Mouse (Mus musculus) megakaryocyte-erythroid progenitor cell, adult 5-6 weeks (primary cell): ENCODE measurements around the gene Krtap13. TPM values are rescaled to one million over a fixed set of nuclear protein-coding genes. Genes with fewer than 3 reads are reported as not detected.
"Not testable (repeated sequence)": the region's sequence is repeated elsewhere in the genome, so short reads cannot be mapped to it uniquely, and the experiment has no call there.

Source experiments
- ATAC-seq: replicated peaks from 2 replicates; pipeline ENCODE4 v1.8.0; 2016; ENCODE audit warnings: mild to moderate bottlenecking, inconsistent platforms; ENCODE audit not compliant: severe bottlenecking, poor library complexity, low FRiP score, low TSS enrichment
- total RNA-seq, 2 experiments: library from RNA; stranded (forward) in 1 of 2; stranded (reverse) in 1 of 2; fragments of 200-1000, 215-1000 nt in 1 of 2; fragments of >200 nt in 1 of 2; fragmentation: Nextera tagmentation in 1 of 2; gene quantifications; 2 replicates each; pipeline ENCODE4 v1.2.3; 2014 to 2017

Gene Krtap13
- total RNA-seq (2014; fragmentation: Nextera tagmentation) (not detected in 2 replicates), total RNA-seq (2017) (not detected in 2 replicates)

DNA sequence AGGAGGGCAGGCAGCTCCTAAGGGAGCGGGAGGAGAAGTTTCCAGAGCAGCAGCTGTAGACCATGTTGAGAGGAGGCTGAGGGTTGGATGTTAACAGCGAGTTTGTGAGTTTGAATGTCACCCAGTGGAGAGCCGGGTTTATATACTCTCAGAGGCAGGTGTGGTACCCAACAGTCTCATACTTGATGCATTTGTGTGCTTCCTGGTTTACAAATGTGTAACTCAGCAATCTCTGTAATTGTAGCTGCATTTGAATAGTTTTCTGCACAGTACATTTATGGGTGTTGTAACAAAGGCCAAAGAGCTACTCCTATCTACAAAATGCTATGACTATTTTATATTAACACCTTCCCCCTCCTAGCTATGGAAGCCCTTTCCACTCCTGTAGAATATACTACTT, at the start of gene Krtap13:
Krtap13 (minus strand) TSS at position 101 of the 400 bp plus-strand sequence.
- ATAC-seq = not testable (repeated sequence)

DNA sequence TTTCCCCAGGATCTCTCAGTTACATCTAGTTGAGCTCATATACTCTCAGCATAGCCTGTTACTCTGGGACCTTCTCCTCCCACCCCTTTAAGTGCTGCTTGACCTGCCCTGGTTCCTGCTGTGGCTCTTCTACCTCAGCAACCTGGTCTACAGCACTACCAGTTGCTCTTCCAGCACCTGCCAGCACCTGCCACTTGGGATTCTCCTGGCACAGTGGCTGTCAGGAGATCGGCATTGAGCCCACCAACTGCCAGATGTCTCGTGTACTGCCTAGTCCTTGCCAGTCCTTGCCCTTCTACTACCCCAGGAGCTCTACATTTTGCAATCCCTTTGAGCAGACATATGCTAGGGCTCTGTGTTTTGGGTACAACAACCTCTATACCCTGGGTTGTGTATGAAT, 35.4 kb upstream of the Krtap13 start:
- ATAC-seq = no peak

DNA sequence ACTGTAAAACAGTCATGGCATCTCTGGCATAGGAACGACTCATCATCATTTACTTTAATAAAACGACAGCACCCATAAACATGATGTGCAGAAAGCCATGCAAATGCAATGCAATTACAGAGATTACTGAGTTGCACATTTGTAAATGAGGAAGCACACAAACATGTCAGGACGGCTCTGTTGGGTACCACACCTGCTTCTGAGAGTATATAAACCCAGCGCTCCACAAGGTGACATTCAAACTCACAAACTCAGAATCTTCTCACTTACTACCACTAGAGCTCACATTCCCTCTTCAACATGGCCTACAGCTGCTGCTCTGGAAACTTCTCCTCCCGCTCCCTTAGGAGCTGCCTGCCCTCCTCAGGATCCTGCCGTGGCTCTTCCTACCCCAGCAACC, 26.2 kb upstream of the Krtap13 start, which contains the start of gene Gm5965:
Gm5965 (plus strand) TSS at position 301 of the 400 bp plus-strand sequence.
- no peak for ATAC-seq

DNA sequence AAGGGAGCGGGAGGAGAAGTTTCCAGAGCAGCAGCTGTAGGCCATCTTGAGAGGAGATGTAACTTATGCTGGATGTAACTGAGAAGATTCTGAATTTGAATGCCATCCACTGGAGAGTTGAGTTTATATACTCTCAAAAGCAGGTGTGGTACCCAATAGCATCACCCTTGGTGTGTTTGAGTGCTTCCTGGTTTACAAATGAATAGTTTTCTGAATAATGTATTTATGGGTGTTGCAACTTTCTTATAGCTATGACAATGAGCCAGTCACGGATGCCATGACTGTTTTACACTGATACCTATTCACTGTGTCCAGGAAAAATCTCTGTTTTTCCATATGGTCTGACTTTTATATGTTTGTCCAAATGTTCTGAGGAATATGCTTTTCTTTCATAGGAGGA, 22.7 kb upstream of the Krtap13 start, which contains the start of gene 2310057N15Rik:
2310057N15Rik (minus strand) TSS at position 101 of the 400 bp plus-strand sequence.
- ATAC-seq = no peak

DNA sequence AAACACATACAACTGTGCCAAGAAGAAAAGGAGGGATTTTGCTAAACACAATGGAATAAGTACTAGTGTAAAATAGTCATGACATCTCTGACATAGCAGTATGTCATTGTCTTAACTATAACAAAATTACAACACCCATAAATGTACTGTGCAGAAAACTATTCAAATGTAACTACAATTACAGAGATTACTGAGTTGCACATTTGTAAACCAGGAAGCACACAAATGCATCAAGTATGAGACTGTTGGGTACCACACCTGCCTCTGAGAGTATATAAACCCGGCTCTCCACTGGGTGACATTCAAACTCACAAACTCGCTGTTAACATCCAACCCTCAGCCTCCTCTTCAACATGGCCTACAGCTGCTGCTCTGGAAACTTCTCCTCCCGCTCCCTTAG, 7.1 kb upstream of the Krtap13 start, which contains the start of gene 2310034C09Rik:
2310034C09Rik (plus strand) TSS at position 301 of the 400 bp plus-strand sequence.
- ATAC-seq = not testable (repeated sequence)

DNA sequence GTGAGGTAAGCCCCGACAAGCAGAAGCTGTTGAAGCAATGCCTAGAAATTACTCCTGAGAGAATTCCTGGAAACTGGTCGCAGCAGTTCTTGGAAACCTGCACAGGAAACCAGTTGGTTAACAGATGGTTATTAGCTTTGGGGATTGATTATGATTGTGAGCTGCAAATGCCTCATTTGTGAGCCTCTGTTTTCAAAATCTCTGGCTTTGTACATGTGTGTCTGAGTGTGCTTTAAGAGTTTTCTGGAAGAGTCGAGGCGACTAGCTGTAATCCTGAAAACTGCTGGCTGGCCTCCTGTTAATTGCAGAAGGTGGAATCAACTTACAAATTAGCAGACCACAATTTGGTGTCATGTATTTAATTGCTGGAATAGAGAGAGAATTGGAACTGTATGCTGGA, 3.5 kb downstream of the Krtap13 start:
- ATAC-seq = no peak

DNA sequence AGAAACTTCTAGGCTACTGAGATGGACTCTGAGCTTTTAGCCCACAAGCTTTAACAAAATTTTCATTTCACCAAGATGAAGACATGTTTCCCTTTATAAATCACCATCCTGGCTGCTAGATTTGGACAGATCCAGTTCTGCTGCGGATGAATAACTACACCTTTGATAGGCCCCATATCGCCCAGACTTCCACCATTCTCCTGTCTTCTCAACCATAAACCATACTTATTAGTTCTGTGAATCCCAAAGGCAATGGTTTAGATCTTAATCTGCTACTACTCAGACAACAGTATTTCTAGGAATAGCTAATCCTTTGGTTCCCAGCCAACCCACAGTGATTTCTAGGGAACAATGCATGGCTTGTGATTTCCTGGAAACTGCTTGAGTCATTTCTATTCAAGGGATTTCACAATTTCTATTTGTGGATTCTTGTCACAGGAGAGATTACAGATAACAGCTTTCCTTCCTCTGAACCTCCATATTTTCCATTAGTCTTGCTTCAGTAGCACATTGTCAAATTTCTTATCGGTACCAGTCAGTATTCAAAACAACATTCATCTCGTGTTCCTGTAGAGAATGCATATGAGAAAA, 6.6 kb downstream of the Krtap13 start:
- ATAC-seq = no peak

DNA sequence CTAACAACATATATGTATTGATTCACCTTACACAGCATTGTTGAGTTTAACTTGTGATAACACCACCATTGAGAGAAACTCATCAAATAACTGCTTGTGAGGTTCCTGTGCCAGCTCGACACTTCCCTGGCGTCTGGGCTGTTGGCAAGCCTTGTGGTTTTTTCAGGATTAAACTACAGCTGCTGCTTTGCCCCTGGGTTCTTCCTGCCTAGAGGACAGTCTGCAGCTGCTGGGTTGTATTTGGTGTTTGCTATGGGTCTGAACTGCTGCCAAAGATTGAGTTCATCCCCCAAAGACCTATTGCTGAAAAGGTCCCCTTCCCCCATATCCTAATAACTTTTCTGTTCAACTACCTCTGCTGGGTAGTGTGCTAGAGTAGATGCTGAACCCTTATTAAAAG, 16.0 kb downstream of the Krtap13 start:
- ATAC-seq = no peak

DNA sequence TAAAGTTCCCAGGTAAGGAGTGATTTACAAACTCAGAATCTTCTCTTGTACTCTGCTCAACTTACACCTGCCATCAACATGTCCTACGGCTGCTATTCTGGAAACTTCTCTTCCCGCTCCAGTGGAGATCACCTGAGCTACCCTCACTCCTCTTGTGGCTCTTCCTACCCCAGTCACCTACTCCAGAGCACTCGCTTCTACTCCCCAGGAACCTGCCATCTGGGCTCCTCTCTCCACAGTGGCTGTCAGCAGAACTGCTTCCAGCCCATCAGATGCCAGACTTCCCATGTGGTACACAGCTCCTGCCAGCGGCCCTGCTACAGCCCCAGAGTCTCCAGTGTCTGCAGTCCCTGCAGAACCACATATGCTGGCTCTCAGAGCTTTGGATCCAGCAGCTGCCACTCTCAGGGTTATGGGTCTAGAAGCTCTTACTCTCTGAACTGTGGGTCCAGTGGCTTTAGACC, 22.6 kb downstream of the Krtap13 start, which contains the start of gene Krtap13-1:
Krtap13-1 (plus strand) TSS at position 51 of the 464 bp plus-strand sequence.
- ATAC-seq = no peak

DNA sequence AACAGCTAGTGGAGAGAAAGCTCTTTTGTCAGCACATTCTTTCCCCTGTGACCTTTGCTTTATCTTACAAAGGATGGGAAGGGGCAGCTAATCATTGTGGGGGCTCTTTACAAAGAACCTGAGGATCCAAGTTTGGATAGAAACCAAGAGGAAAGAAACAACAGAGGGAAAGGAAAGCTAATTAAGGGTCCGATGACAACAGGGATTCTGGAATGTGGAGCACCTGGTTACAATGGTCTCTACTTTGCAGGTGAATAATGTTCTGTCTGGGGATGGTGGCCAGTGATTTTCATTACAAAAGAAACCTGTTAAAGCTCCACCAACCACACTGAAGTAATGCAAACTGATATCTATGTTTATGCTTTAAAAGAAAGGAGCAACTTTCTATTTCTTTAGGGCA, 31.4 kb downstream of the Krtap13 start:
- no peak for ATAC-seq

DNA sequence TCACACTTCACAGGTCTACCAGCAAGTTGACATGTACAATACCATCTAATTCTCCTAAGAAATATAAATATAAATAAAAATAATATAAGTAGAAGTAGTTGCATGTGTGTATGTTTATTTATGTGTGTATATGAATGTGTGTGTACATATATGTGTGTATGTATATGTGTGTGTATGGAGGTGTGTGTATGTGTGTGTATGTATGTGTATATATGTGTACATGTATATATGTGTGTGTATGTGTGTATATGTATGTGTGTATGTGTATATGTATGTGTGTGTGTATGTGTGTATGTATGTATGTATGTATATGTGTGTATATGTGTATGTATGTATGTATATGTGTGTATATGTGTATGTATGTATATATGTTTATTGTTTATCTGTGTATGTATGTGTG, 34.9 kb downstream of the Krtap13 start:
- no peak for ATAC-seq

DNA sequence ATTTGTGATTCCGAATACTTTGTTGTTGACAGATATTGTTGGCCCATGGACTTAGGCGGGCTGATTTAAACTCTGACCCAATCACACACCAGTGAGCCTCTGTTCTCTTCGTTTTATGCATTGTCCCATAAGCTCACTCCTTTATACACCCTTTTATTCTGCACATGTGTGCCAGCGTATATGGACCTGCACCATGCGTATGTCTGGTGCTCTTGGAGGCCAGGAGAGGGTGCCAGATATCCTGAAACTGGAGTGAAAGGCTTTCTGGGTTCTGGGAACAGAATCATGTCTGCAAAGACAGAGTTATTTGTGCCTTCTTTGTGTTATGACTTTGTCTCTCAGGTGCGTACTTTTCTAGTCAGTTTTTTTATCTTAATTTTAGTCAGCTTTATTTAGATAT, 40.2 kb downstream of the Krtap13 start:
- ATAC-seq = no peak

DNA sequence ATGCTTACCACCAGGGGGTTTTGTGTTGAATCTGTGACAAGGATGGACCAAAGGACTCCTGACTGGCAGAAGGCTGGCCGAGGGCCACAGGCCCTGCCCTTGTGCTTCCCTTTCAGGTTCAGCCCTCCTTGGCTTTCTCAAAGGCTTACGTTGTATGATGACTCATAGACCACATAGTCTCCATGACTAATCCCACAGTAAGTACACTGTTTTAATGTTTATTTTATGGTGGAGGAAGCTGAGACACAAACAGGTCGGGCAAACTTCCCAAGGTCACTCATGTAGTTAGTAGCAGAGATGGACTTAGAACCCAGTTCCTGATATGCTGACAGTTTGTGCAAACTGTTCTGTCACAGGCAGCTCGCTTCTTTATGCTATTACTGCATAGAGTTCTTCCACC, 40.7 kb downstream of the Krtap13 start:
- no peak for ATAC-seq

DNA sequence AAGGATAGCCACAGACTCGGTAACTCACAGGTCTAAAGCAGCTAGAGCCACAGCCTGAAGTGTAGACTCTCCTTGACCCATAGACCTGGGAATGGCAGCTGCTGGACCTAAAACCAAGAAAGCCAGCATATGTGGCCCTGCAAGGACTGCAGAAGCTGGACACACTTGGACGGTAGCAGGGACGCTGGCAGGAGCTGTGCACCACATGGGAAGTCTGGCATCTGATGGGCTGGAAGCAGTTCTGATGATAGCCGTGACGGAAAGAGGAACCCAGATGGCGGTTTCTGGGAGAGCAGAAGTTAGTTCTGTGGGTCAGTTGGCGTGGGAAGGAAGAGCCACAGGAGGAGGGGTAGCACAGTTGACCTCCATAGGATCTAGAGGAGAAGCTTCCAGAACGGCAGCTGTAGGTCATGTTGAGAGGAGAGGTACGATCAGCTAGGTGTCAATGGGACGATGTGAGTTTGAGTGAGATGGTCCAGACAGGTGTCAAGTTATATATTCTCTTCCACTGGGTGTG, 43.9 kb downstream of the Krtap13 start, which contains the start of gene 2310061N02Rik:
2310061N02Rik (minus strand) TSS at position 467 of the 517 bp plus-strand sequence.
- ATAC-seq = no peak

DNA sequence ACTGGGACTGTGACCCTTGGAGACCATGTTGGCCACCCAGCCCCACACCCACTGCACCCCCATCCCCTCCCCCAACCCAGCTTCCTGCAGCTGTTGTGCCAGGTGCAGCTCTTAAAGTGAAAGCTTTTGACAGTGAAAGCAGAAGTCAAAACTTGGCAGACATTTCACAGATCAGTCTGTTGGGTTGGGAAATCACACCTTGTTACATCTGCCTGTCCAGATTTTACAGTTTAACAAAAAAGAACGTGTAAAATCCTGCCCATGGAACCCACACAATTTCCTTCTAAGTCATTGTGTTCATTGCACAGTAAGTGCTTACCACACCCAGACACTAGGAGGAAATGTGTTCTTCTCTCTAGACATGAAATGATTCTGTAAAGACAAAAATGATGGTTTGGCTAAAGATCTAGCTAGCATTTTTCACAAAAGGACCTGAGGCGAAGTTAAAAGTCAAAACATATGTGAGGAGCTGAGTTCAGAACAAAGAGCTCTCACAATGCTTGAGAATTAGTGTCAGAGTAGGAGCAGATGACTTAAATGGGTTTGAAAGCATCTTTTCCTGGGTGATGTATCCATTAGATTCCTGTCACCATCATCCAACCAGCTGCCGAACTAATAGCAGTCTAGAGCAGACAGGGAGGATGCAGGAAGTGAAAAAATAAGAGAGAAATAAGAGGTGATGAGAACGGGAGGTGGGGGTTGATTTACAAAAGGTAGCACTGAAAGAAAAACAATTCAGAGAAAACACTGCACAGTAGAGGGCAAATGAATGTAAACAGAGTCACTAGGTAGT, 50.2 kb downstream of the Krtap13 start:
- ATAC-seq = no peak

Other genes with a start within 250 kb of the Krtap13 start
- gene Cldn17, start 244.7 kb downstream of the Krtap13 start, total RNA-seq (2014; fragmentation: Nextera tagmentation) = not detected in 2 replicates
- gene Cldn17, start 244.7 kb downstream of the Krtap13 start, total RNA-seq (2017) = not detected in 2 replicates
- gene Cldn8, start 188.5 kb downstream of the Krtap13 start, total RNA-seq (2014; fragmentation: Nextera tagmentation) = not detected in 2 replicates
- not detected in 2 replicates for gene Cldn8, start 188.5 kb downstream of the Krtap13 start, total RNA-seq (2017)
- not detected in 2 replicates for gene Krtap24-1, start 139.4 kb downstream of the Krtap13 start, total RNA-seq (2014; fragmentation: Nextera tagmentation)
- gene Krtap24-1, start 139.4 kb downstream of the Krtap13 start, total RNA-seq (2017) = not detected in 2 replicates
- gene 2310079G19Rik, start 124.0 kb downstream of the Krtap13 start, total RNA-seq (2014; fragmentation: Nextera tagmentation) = not detected in 2 replicates
- gene 2310079G19Rik, start 124.0 kb downstream of the Krtap13 start, total RNA-seq (2017) = not detected in 2 replicates
- gene Krtap26-1, start 103.8 kb downstream of the Krtap13 start, total RNA-seq (2014; fragmentation: Nextera tagmentation) = not detected in 2 replicates
- not detected in 2 replicates for gene Krtap26-1, start 103.8 kb downstream of the Krtap13 start, total RNA-seq (2017)
- not detected in 2 replicates for gene Krtap27-1, start 80.0 kb downstream of the Krtap13 start, total RNA-seq (2014; fragmentation: Nextera tagmentation)
- not detected in 2 replicates for gene Krtap27-1, start 80.0 kb downstream of the Krtap13 start, total RNA-seq (2017)
- gene 2310061N02Rik, start 43.7 kb downstream of the Krtap13 start, total RNA-seq (2014; fragmentation: Nextera tagmentation) = not detected in 2 replicates
- not detected in 2 replicates for gene 2310061N02Rik, start 43.7 kb downstream of the Krtap13 start, total RNA-seq (2017)
- not detected in 2 replicates for gene Krtap13-1, start 22.8 kb downstream of the Krtap13 start, total RNA-seq (2014; fragmentation: Nextera tagmentation)
- not detected in 2 replicates for gene Krtap13-1, start 22.8 kb downstream of the Krtap13 start, total RNA-seq (2017)
- not detected in 2 replicates for gene 2310034C09Rik, start 7.2 kb upstream of the Krtap13 start, total RNA-seq (2014; fragmentation: Nextera tagmentation)
- not detected in 2 replicates for gene 2310034C09Rik, start 7.2 kb upstream of the Krtap13 start, total RNA-seq (2017)
- gene 2310057N15Rik, start 22.6 kb upstream of the Krtap13 start, total RNA-seq (2014; fragmentation: Nextera tagmentation) = not detected in 2 replicates
- not detected in 2 replicates for gene 2310057N15Rik, start 22.6 kb upstream of the Krtap13 start, total RNA-seq (2017)
- not detected in 2 replicates for gene Gm5965, start 26.3 kb upstream of the Krtap13 start, total RNA-seq (2014; fragmentation: Nextera tagmentation)
- gene Gm5965, start 26.3 kb upstream of the Krtap13 start, total RNA-seq (2017) = not detected in 2 replicates
- not detected in 2 replicates for gene Gm20741, start 60.6 kb upstream of the Krtap13 start, total RNA-seq (2014; fragmentation: Nextera tagmentation)
- not detected in 2 replicates for gene Gm20741, start 60.6 kb upstream of the Krtap13 start, total RNA-seq (2017)
- gene Krtap15, start 68.6 kb upstream of the Krtap13 start, total RNA-seq (2014; fragmentation: Nextera tagmentation) = not detected in 2 replicates
- gene Krtap15, start 68.6 kb upstream of the Krtap13 start, total RNA-seq (2017) = not detected in 2 replicates
- not detected in 2 replicates for gene Krtap14, start 74.5 kb upstream of the Krtap13 start, total RNA-seq (2014; fragmentation: Nextera tagmentation)
- not detected in 2 replicates for gene Krtap14, start 74.5 kb upstream of the Krtap13 start, total RNA-seq (2017)
- not detected in 2 replicates for gene Krtap19-1, start 117.8 kb upstream of the Krtap13 start, total RNA-seq (2014; fragmentation: Nextera tagmentation)
- not detected in 2 replicates for gene Krtap19-1, start 117.8 kb upstream of the Krtap13 start, total RNA-seq (2017)
- gene Krtap19-2, start 122.6 kb upstream of the Krtap13 start, total RNA-seq (2014; fragmentation: Nextera tagmentation) = not detected in 2 replicates
- gene Krtap19-2, start 122.6 kb upstream of the Krtap13 start, total RNA-seq (2017) = not detected in 2 replicates
- gene Krtap19-3, start 126.4 kb upstream of the Krtap13 start, total RNA-seq (2014; fragmentation: Nextera tagmentation) = not detected in 2 replicates
- gene Krtap19-3, start 126.4 kb upstream of the Krtap13 start, total RNA-seq (2017) = not detected in 2 replicates
- not detected in 2 replicates for gene Krtap19-4, start 133.5 kb upstream of the Krtap13 start, total RNA-seq (2014; fragmentation: Nextera tagmentation)
- not detected in 2 replicates for gene Krtap19-4, start 133.5 kb upstream of the Krtap13 start, total RNA-seq (2017)
- gene Krtap19-5, start 144.8 kb upstream of the Krtap13 start, total RNA-seq (2014; fragmentation: Nextera tagmentation) = not detected in 2 replicates
- not detected in 2 replicates for gene Krtap19-5, start 144.8 kb upstream of the Krtap13 start, total RNA-seq (2017)
- gene Krtap19-9b, start 180.6 kb upstream of the Krtap13 start, total RNA-seq (2014; fragmentation: Nextera tagmentation) = not detected in 2 replicates
- gene Krtap19-9b, start 180.6 kb upstream of the Krtap13 start, total RNA-seq (2017) = not detected in 2 replicates
- gene Krtap16-3, start 211.2 kb upstream of the Krtap13 start, total RNA-seq (2014; fragmentation: Nextera tagmentation) = not detected in 2 replicates
- not detected in 2 replicates for gene Krtap16-3, start 211.2 kb upstream of the Krtap13 start, total RNA-seq (2017)